Comparison of ENCODE assay signal across 9 mouse cellular contexts in the genomic region with DNA sequence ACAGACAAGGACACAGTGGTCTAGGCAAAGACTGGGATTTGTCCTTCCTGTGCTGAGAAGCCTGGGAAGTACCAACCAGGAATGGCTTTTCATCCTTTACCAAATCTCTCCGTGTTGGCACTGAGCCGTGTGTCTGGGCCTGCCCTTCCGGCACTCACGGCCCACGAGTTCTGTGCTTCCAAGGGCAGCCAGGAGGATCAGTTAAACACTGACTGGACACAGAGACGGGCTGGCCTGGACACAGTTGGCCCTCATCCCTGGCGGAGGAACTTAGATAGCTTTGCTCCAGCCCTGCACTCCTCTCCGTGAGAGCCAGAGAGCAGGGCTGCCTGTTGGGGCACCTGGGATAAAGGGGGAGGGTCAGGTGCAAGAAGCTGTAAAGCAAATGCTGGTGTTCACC. TPM values are rescaled to one million over a fixed set of nuclear protein-coding genes. Genes with fewer than 3 reads are reported as not detected.
DNase-seq lines count a peak whose midpoint lies in the region.
"Had no signal": no experiment of that assay in that cellular context is flagged by ENCODE, and none has a peak within 500 bp of the region (broad histone marks: within the 10 kb centered on the region; RNA-seq: fewer than 3 reads in every experiment).

No protein-coding gene starts in this region.

- peak; percentile 41 for DNase-seq in cerebellum, adult 9-10 months
- no peak for DNase-seq in cerebellum, adult 8-10 months
- DNase-seq in ovary, adult 18-20 months (ENCODE audit: low spot score), result peak; percentile 40
- DNase-seq in ovary, postnatal 10 days (ENCODE audit: low spot score), result no peak
- peak; percentile 75 to 82 for DNase-seq in gastrocnemius, postnatal 36 days
- peak; percentile 85 for DNase-seq in skeletal muscle tissue, adult 2 months (ENCODE audit: low read depth, low spot score)
- DNase-seq in urinary bladder, adult 18-20 months (ENCODE audit: low spot score in 2 of 2), result no peak
- no peak for DNase-seq in thymus, postnatal 4 days
- DNase-seq: retina, postnatal 1 day had no signal

- intact Hi-C loops in gastrocnemius, postnatal 36 days (cut with DNase I), result loop anchor here (5.0 kb wide), 1 partner anchor 36 kb away; no protein-coding TSS in a partner anchor

RNA-seq across cellular contexts. Expression of gene Adcy7, which starts 40.8 kb away (rescaled TPM):
- 1 to 10 TPM; 4.9 to 5.2 TPM for total RNA-seq in gastrocnemius, postnatal 36 days (2021)

RNA-seq across cellular contexts. Expression of gene Brd7, which starts 49.0 kb away (rescaled TPM):
- total RNA-seq in gastrocnemius, postnatal 36 days (2021), result 10 to 100 TPM; 61.0 to 65.3 TPM

Comparison
In these comparisons a context has a peak if more than half of its experiments do, and no peak if none do; other contexts are left out.
1. DNase-seq: peak in cerebellum, adult 9-10 months (single experiment), ovary, adult 18-20 months (single experiment), gastrocnemius, postnatal 36 days (2 of 2) and skeletal muscle tissue, adult 2 months (single experiment); none in cerebellum, adult 8-10 months (single experiment), ovary, postnatal 10 days (single experiment), urinary bladder, adult 18-20 months (0 of 2) and thymus, postnatal 4 days (single experiment).